Mouse (Mus musculus) limb, embryonic 12.5 days (tissue): Measurements from ENCODE around the gene Dync1i1. TPM values are rescaled to one million over a fixed set of nuclear protein-coding genes. Genes with fewer than 3 reads are reported as not detected.

Experiments
- ATAC-seq: fragments of 200-750 bp; cut with Nextera tagmentation; 2 replicates; pipeline ENCODE4 v1.8.0; 2017; ENCODE audit warnings: low read depth, moderate TSS enrichment; ENCODE audit not compliant: insufficient number of reproducible peaks, insufficient read depth, low FRiP score, low TSS enrichment
- H3K27ac ChIP-seq: fragments of 300-500 bp; sonication (generic); 2 replicates; pipeline ENCODE4 v1.5.1; 2016; ENCODE audit warnings: mild to moderate bottlenecking, moderate library complexity
- H3K27me3 ChIP-seq: fragments of 300-500 bp; sonication (generic); 2 replicates; pipeline ENCODE4 v1.6.1; 2016; ENCODE audit warnings: mild to moderate bottlenecking, moderate library complexity
- H3K36me3 ChIP-seq: fragments of 300-500 bp; sonication (generic); 2 replicates; pipeline ENCODE4 v1.6.1; 2016; ENCODE audit warnings: mild to moderate bottlenecking, moderate library complexity
- H3K4me1 ChIP-seq: fragments of 300-500 bp; sonication (generic); replicated peaks from 2 replicates; pipeline ENCODE4 v1.6.1; 2016
- H3K4me2 ChIP-seq: fragments of 300-500 bp; sonication (generic); 2 replicates; pipeline ENCODE4 v1.6.1; 2016; ENCODE audit warnings: mild to moderate bottlenecking, moderate library complexity
- H3K4me3 ChIP-seq: fragments of 300-500 bp; sonication (generic); replicated peaks from 2 replicates; pipeline ENCODE4 v1.5.1; 2016; ENCODE audit warnings: mild to moderate bottlenecking
- H3K9ac ChIP-seq: fragments of 300-500 bp; sonication (generic); replicated peaks from 2 replicates; pipeline ENCODE4 v1.6.1; 2016; ENCODE audit warnings: mild to moderate bottlenecking, moderate library complexity
- H3K9me3 ChIP-seq: fragments of 300-500 bp; sonication (generic); 2 replicates; pipeline ENCODE4 v1.6.1; 2016; ENCODE audit warnings: mild to moderate bottlenecking, moderate library complexity
- WGBS: fragments of 180-500 bp; shearing (Covaris S2); methylation state at CpG from one replicate; pipeline ENCODE4 v1.1.7; 2016; 5-methylcytosine and 5-hydroxymethylcytosine counted together
- polyA plus RNA-seq: library from polyadenylated mRNA; unstranded; fragments of >200 nt; fragmentation: Nextera tagmentation; extraction: Ambion mirVana; gene quantifications from 2 replicates; pipeline ENCODE4 v1.2.1, GENCODE M21; 2016

Gene Dync1i1
- polyA plus RNA-seq, 1 experiment from 2014 or later, result 10.9 TPM

DNA sequence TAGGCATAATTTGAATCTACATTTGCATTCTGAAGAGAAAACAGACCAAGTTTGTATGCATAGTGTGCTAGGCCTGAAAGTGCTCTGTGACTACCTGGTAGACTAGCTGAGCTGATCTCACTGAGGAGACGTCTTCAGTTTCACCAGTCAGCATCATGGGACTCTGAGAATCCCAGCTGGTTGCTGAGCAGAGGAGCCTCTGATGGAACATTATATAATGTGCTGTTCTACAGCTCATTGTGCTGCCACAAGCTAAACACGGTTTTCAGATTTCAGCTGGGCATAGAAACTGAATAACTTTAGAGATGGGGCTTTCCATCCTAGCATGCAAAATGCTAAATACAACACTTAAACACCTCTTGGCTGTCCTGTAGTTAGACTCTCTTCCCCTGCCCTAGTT, 285.9 kb downstream of the Dync1i1 start:
- 88% methylated on average over 2 of the region's 2 CpGs for WGBS
- Histone ChIP-seq H3K4me3 (no peak overlapping the region), H3K9me3 (no peaks in the 10 kb centered on the region), H3K9ac (no peak overlapping the region), H3K4me1 (peaks cover 7% of the 10 kb centered on the region), H3K36me3 (no peaks in the 10 kb centered on the region), H3K27ac (no peak overlapping the region), H3K27me3 (no peaks in the 10 kb centered on the region), H3K4me2 (no peak overlapping the region)
- ATAC-seq, result no peak

DNA sequence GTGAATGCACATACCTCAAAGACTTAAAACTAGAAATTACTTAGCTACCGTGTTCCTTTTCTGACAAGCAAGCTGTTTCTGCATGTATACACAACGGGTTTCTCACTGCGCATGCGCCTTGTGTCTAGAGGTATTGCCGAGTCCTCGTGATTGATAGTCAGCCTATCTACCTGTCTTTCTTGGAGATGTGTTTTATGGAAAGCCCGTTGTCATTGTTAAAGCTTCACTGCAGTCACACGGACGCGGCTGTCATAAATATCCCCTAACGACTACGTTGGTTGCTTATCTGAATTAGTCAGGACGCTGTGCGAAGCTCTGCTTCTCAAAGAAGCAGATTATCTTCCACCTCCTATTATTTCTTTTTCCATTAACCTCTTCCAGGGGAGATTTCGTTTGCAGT, 290.2 kb downstream of the Dync1i1 start:
- Histone ChIP-seq H3K27me3 (no peaks in the 10 kb centered on the region), H3K4me3 (no peak overlapping the region), H3K9ac (no peak overlapping the region), H3K4me2 (no peak overlapping the region), H3K4me1 (peaks cover 28% of the 10 kb centered on the region), H3K36me3 (no peaks in the 10 kb centered on the region), H3K9me3 (no peaks in the 10 kb centered on the region), H3K27ac (no peak overlapping the region)
- WGBS, result 44% methylated on average over 15 of the region's 15 CpGs
- no peak for ATAC-seq

DNA sequence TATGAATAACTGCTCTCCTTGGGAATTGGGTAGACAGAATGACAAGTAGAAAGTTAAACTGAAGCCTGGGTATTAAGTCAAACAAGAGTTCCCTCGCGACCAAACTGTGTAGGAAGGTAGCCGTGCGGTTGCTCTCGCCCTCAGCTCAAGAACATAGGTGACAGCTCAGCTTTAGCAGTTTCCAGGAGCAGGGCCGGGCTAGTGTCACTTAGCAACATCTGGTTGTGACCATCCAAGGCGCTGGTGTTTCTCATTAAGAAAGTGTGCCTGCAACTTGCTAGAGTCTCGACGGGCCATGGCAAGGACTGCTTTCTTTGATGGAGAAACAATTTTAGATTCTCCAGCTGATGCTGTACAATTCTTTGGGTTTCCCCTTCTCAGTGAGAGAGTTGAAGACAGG, 291.5 kb downstream of the Dync1i1 start:
- peak overlapping the region; percentile 11; the same call in 1 of the 2 replicates for H3K4me2 ChIP-seq

DNA sequence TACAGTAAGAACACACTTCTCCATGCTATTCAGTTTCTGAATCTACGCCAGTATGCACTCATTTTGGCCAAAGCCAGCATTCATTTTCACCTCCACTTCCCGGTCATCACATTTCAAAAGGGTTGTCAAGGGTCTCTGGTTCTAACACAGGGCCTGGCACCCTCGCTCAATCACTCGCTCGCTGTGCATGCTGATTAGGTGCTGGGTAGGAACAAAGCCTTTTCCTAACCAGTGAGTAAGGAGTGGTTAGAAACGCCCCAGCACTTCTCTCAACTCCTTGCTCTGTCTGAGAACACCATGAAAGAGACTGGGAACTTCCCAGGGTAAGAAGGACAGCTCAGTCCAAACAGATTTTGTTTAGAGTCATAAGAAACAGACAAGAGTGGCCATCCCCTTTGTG, 298.5 kb downstream of the Dync1i1 start:
- ATAC-seq, result no peak
- 47% methylated on average over 6 of the region's 6 CpGs for WGBS

More for the DNA sequence above, 291.5 kb downstream of the Dync1i1 start:
- Histone ChIP-seq H3K27ac (peak overlapping the region; percentile 36; the same call in 1 of the 2 replicates), H3K27me3 (no peaks in the 10 kb centered on the region), H3K9me3 (no peaks in the 10 kb centered on the region), H3K9ac (no peak overlapping the region), H3K4me1 (peaks cover 30% of the 10 kb centered on the region), H3K4me3 (no peak overlapping the region), H3K36me3 (no peaks in the 10 kb centered on the region)
- ATAC-seq, result no peak
- 11% methylated on average over 9 of the region's 9 CpGs for WGBS

DNA sequence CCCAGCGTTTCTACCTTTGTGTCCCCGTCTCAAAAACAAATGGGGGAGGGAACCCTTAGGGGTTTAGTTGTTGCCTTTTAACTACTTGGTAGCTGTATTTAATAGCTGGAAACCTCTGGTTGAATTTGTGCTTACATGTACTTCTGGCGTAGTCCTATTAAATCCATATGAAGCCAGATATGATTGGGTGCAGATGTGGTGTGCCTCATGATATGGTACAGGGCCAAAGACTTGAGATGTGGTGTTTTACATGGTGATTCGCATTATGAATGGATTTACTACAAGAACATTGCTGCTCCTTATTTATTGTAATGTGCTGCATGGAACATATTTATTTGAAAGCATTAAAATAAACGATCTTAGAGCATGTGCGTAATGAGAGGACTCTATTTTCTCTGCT, 302.2 kb downstream of the Dync1i1 start:
- Histone ChIP-seq H3K36me3 (no peaks in the 10 kb centered on the region), H3K4me1 (peaks cover 26% of the 10 kb centered on the region), H3K9ac (no peak overlapping the region), H3K4me3 (no peak overlapping the region), H3K9me3 (no peaks in the 10 kb centered on the region), H3K27me3 (no peaks in the 10 kb centered on the region), H3K4me2 (no peak overlapping the region), H3K27ac (peak overlapping the region; percentile 88)
- 36% methylated on average over 6 of the region's 6 CpGs for WGBS
- ATAC-seq, result peak; percentile 85

More for the DNA sequence above, 298.5 kb downstream of the Dync1i1 start:
- Histone ChIP-seq H3K27ac (no peak overlapping the region), H3K4me1 (peaks cover 42% of the 10 kb centered on the region), H3K36me3 (no peaks in the 10 kb centered on the region), H3K9ac (no peak overlapping the region), H3K27me3 (no peaks in the 10 kb centered on the region), H3K9me3 (no peaks in the 10 kb centered on the region), H3K4me2 (no peak overlapping the region), H3K4me3 (no peak overlapping the region)

DNA sequence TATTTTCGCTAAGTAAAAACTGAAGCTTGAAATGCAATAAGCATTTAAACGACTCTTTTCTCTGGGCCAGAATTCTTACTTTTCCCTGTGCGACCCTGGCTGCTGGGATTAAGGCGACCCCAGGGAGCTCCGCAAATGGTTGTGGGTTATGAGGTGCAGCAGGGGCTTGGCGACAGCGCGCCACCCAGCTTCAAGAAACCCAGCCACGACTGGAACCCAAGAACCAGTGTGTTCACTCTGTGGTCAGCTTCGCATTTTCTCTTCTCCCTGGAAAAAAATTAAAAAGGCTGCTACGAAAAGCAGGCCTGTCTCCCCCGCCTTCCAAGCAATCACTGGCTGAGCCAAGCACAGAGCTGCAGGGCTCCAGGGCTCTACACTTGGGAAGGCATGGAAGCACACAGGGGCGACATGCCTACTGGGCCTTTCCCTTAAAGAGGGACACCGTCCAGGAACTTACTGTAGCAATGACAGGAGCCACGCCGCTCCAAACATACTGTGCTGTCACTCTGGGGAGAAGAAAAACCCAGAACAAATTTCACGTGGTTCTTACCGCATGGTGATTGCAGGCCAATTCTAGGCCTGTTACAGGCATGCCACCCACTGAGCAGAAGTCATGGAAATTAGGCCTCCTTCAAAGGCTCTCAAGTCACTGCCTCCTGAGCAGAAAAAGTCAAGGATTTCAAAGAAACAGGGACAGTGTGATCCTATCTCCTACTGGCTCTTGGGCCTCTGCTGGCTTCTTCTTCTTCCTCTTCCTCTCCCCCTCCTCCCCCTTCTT, 313.5 kb downstream of the Dync1i1 start:
- 16% methylated on average over 18 of the region's 18 CpGs for whole genome bisulfite sequencing
- Histone ChIP-seq H3K36me3 (peaks cover 4% of the 10 kb centered on the region; the same call in 1 of the 2 replicates), H3K27me3 (no peaks in the 10 kb centered on the region), H3K9me3 (no peaks in the 10 kb centered on the region), H3K9ac (no peak overlapping the region), H3K4me2 (peak overlapping the region; percentile 37), H3K4me3 (no peak overlapping the region), H3K4me1 (peaks cover 49% of the 10 kb centered on the region), H3K27ac (peak overlapping the region; percentile 87)
- ATAC-seq, result no peak; the same call in 1 of the 2 replicates

DNA sequence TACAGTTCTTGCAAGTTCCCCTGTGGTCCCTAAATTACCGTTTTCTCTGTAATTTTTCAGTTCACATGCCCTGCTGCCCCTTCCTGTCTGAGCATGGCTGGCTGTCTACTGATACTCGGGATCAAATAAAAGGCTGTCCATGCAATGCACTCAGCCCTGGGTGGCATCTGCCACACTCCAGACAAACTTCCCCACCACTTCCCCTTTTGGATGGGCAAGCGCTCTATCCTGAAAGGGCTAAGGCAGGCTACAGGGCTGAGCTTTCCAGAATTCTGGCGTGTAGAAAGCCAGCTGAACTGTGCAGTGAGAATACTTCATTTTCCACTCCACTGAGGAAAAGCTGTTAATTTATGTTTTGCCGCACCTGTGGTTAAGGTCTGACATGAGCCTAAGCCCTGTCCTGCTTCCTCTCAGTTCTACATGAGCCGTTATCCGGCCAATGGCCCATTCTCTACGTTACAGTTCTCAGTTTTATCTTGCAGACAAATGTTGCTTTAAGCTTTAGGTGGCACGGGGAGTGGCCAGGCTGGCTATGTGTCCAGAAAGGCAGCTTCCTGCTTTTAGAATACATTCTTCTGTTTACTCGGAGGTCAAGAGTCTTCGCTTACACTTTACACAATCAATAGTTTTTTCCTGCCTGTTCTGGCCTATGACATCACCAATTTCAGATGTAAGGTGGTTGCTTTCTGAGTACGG, 321.4 kb downstream of the Dync1i1 start:
- Histone ChIP-seq H3K9me3 (no peaks in the 10 kb centered on the region), H3K4me3 (no peak overlapping the region), H3K9ac (no peak overlapping the region), H3K36me3 (peaks cover 6% of the 10 kb centered on the region; the same call in 1 of the 2 replicates), H3K4me1 (peaks cover 17% of the 10 kb centered on the region), H3K4me2 (no peak overlapping the region), H3K27ac (no peak overlapping the region), H3K27me3 (no peaks in the 10 kb centered on the region)
- whole genome bisulfite sequencing, result 69% methylated on average over 12 of the region's 12 CpGs
- no peak for ATAC-seq

DNA sequence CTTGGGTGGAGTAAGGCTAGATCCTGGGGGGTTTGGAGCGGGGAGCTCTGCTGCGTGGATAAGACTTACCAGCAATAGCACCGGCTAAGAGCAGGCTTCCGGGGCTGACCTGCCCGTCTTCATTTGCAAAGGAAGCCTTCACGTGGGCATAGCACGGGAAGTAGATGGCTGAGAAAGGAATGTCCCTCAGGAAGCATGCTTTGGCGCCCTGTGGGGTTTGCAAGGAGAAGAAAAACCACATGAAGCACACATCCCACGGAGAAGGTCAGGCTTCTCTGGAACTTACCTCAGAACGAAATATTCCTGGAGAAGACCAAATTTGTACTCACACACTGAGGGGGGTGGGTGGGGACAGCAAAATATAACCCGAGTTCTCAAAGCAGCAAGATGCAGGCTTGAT, 327.3 kb downstream of the Dync1i1 start:
- H3K9me3 ChIP-seq, result no peaks in the 10 kb centered on the region
- WGBS, result 71% methylated on average over 11 of the region's 11 CpGs
- peaks cover 2% of the 10 kb centered on the region; the same call in 1 of the 2 replicates for H3K36me3 ChIP-seq
- no peak overlapping the region for H3K4me2 ChIP-seq
- no peaks in the 10 kb centered on the region; the same call in 1 of the 2 replicates for H3K27me3 ChIP-seq
- H3K4me1 ChIP-seq, result peaks cover 7% of the 10 kb centered on the region; the same call in 1 of the 2 replicates
- H3K9ac ChIP-seq, result no peak overlapping the region
- no peak overlapping the region for H3K27ac ChIP-seq
- no peak overlapping the region for H3K4me3 ChIP-seq
- ATAC-seq, result no peak

DNA sequence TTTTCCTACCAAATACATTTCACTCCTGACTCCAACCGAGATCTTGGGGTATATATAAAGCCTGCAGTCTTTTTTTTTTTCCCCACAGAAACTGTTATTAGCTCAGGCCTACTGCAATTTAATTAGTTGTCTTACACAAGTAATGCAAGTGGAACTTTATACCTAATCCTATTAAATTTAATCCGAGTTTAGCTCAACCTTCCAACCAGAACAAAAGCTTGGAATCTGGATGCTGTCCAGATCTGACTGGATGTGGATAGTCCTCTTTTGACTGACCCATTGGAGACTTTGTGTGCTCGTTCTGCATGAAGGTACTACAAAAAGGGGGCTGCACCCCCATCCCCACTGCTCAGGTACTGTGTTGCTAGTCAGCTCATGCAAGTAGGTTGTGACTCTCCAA, 328.5 kb downstream of the Dync1i1 start:
- no peak overlapping the region for H3K9ac ChIP-seq
- no peak overlapping the region for H3K4me3 ChIP-seq
- peaks cover 14% of the 10 kb centered on the region for H3K4me1 ChIP-seq
- ATAC-seq, result no peak
- no peaks in the 10 kb centered on the region; the same call in 1 of the 2 replicates for H3K27me3 ChIP-seq
- no peak overlapping the region for H3K27ac ChIP-seq
- no peaks in the 10 kb centered on the region for H3K9me3 ChIP-seq
- no peak overlapping the region for H3K4me2 ChIP-seq
- H3K36me3 ChIP-seq, result peaks cover 2% of the 10 kb centered on the region; the same call in 1 of the 2 replicates
- 75% methylated on average over 3 of the region's 3 CpGs for WGBS

DNA sequence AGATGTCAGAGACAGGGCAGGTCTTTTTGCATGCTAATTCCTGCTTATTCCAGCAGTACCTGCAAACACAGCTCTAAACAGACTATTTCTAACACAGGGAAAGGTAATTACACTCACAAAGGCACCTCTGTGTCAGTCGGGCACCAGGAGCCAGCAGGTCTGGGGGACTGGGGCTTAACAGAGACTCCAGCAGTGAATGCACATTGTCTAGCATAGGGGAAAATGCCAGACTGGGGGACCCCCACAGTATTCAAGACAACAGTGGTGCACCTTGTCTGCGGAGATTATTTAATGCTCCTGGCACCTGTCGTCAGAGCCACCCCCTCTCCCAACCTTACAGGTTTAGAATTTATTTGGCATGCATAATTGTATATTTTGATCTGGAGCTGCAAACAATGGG, 333.1 kb downstream of the Dync1i1 start:
- WGBS, result 49% methylated on average over 3 of the region's 3 CpGs
- Histone ChIP-seq H3K4me1 (peaks cover 16% of the 10 kb centered on the region), H3K4me2 (no peak overlapping the region), H3K9me3 (no peaks in the 10 kb centered on the region), H3K27ac (peak overlapping the region; percentile 68), H3K9ac (no peak overlapping the region), H3K27me3 (no peaks in the 10 kb centered on the region; the same call in 1 of the 2 replicates), H3K36me3 (peaks cover 2% of the 10 kb centered on the region; the same call in 1 of the 2 replicates), H3K4me3 (no peak overlapping the region)
- peak; percentile 75; the same call in 1 of the 2 replicates for ATAC-seq

DNA sequence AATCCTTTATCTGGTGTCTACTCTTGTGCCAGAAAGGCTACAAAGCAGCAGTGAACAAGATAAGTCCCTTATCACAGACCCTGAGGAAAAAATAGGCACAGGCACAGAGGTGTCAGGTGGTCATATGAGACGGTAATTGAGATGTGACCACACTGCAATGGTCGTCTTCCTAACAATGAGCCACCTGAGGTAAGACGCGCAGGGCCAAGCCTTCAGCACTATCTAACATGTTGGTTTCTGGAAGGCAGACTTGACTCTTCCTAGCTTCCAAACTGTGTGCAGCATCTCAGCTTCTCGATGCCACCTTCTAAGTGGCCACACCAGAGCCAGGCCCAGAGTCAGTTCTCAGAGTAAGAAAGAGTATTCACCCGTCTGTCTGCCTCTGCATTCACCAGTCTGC, 341.8 kb downstream of the Dync1i1 start:
- H3K27ac ChIP-seq, result no peak overlapping the region
- H3K27me3 ChIP-seq, result no peaks in the 10 kb centered on the region
- H3K9ac ChIP-seq, result no peak overlapping the region
- peaks cover 21% of the 10 kb centered on the region for H3K4me1 ChIP-seq
- H3K36me3 ChIP-seq, result no peaks in the 10 kb centered on the region
- no peak overlapping the region for H3K4me2 ChIP-seq
- no peaks in the 10 kb centered on the region for H3K9me3 ChIP-seq
- H3K4me3 ChIP-seq, result no peak overlapping the region
- no peak for ATAC-seq
- WGBS, result 91% methylated on average over 6 of the region's 6 CpGs
